Mouse (Mus musculus) heart, adult 2 months (tissue): ENCODE measurements at regions not wholly inside any gene's neighbourhood (a gene's known extent, or its start where the extent isn't known, plus 50 kb on each side); places are given as distances from the start of the nearest gene placed in this dataset.

Source experiments
- CTCF ChIP-seq: fragments of 200-600 bp; IDR thresholded peaks from 2 replicates; pipeline ENCODE4 v1.8.1; 2022; ENCODE audit warnings: antibody characterized with exemption, mild to moderate bottlenecking, moderate library complexity
- EP300 ChIP-seq: fragments of 200-500 bp; IDR thresholded peaks from 2 replicates; pipeline ENCODE4 v1.6.1; 2011; ENCODE audit warnings: low read depth, low read length, control low read depth; ENCODE audit not compliant: insufficient read depth
- POLR2A ChIP-seq: fragments of 200-500 bp; IDR thresholded peaks from 2 replicates; pipeline ENCODE4 v1.6.1; 2011; ENCODE audit warnings: mild to moderate bottlenecking, low read depth, low read length, control low read depth; ENCODE audit not compliant: insufficient read depth

- TF ChIP-seq CTCF (no peak), POLR2A (no peak), EP300 (no peak)
These were observed 61.0 kb upstream of the Ccdc190 start for GRCm38 (mm10) chr1:169867453-169867852.
